Comparison of ENCODE assay signal across 20 mouse cellular contexts in the genomic region with DNA sequence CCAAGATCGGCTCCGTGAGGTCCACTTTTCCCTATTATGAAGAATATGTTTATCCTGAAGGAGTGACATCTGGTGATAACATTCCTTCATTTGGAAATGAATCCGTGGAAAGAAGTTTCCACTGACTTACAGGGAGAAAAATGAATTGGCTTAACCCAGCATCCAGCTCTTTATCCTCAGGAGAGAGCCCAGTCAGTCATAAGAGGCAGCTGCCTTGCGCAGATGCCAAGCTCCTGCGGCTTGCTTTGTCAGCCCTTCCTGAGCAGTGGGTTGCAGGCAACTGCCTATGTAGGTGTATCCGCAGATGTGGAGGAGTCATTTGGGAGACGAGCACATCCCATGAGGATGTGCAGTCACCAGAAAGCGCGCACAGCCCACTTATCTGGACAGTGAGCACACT.
DNase-seq lines count a peak whose midpoint lies in the region; ATAC-seq and TF ChIP-seq lines count a peak whose summit lies in the region.
"Had no signal": no experiment of that assay in that cellular context is flagged by ENCODE, and none has a peak within 500 bp of the region (broad histone marks: within the 10 kb centered on the region; RNA-seq: fewer than 3 reads in every experiment).

No protein-coding gene starts in this region.

- H3K4me1 ChIP-seq in limb, embryonic 14.5 days (ENCODE audit: control insufficient read depth, insufficient read depth, low read length): peaks cover 15% of the 10 kb centered on the region
- no peaks in the 10 kb centered on the region for H3K4me1 ChIP-seq in limb, embryonic 10.5 days
- peaks cover 2% of the 10 kb centered on the region; the same call in 1 of the 2 replicates for H3K4me1 ChIP-seq in heart, embryonic 16.5 days (ENCODE audit: control insufficient read depth, insufficient read depth, low read length)
- H3K4me1 ChIP-seq in midbrain, embryonic 10.5 days: no peaks in the 10 kb centered on the region
- H3K4me1 ChIP-seq: midbrain, embryonic 12.5 days had no signal

- no peak overlapping the region for H3K27ac ChIP-seq in limb, embryonic 14.5 days (replicated peaks; ENCODE audit: low read depth, low read length)
- H3K27ac ChIP-seq in limb, embryonic 10.5 days: no peak overlapping the region
- H3K27ac ChIP-seq in heart, embryonic 16.5 days (ENCODE audit: low read length): peak overlapping the region; percentile 23; the same call in 1 of the 2 replicates
- H3K27ac ChIP-seq in midbrain, embryonic 10.5 days (replicated peaks): no peak overlapping the region
- H3K27ac ChIP-seq: embryonic facial prominence, embryonic 12.5 days; left cerebral cortex, adult 2 months; midbrain, embryonic 12.5 days had no signal

- H3K4me2 ChIP-seq in limb, embryonic 14.5 days (replicated peaks; ENCODE audit: low read depth, low read length, severe bottlenecking): no peak overlapping the region
- no peak overlapping the region for H3K4me2 ChIP-seq in heart, embryonic 16.5 days (ENCODE audit: low read depth, low read length)
- H3K4me2 ChIP-seq: embryonic facial prominence, embryonic 12.5 days; midbrain, embryonic 12.5 days had no signal

- no peaks in the 10 kb centered on the region for H3K27me3 ChIP-seq in limb, embryonic 14.5 days (ENCODE audit: control insufficient read depth, insufficient read depth, low read length)
- H3K27me3 ChIP-seq in limb, embryonic 10.5 days (ENCODE audit: low read depth, poor library complexity, severe bottlenecking): no peaks in the 10 kb centered on the region
- peaks cover 3% of the 10 kb centered on the region; the same call in 1 of the 2 replicates for H3K27me3 ChIP-seq in heart, embryonic 16.5 days (ENCODE audit: control insufficient read depth, insufficient read depth, low read length)
- no peaks in the 10 kb centered on the region for H3K27me3 ChIP-seq in midbrain, embryonic 10.5 days (ENCODE audit: low read depth, poor library complexity, severe bottlenecking)
- H3K27me3 ChIP-seq: embryonic facial prominence, embryonic 12.5 days; midbrain, embryonic 12.5 days had no signal

- H3K4me3 ChIP-seq in limb, embryonic 14.5 days (replicated peaks; ENCODE audit: low read length): no peak overlapping the region
- H3K4me3 ChIP-seq in limb, embryonic 10.5 days: no peak overlapping the region
- no peak overlapping the region for H3K4me3 ChIP-seq in heart, embryonic 16.5 days (ENCODE audit: low read length)
- H3K4me3 ChIP-seq in midbrain, embryonic 10.5 days: no peak overlapping the region
- H3K4me3 ChIP-seq: embryonic facial prominence, embryonic 12.5 days; left cerebral cortex, adult 2 months; midbrain, embryonic 12.5 days; myocyte had no signal

- H3K36me3 ChIP-seq in limb, embryonic 14.5 days (ENCODE audit: control insufficient read depth, insufficient read depth, low read length): no peaks in the 10 kb centered on the region
- H3K36me3 ChIP-seq in limb, embryonic 10.5 days: no peaks in the 10 kb centered on the region
- H3K36me3 ChIP-seq in heart, embryonic 16.5 days (ENCODE audit: control insufficient read depth, insufficient read depth): no peaks in the 10 kb centered on the region
- H3K36me3 ChIP-seq in midbrain, embryonic 10.5 days: no peaks in the 10 kb centered on the region
- H3K36me3 ChIP-seq: embryonic facial prominence, embryonic 12.5 days; G1E; midbrain, embryonic 12.5 days had no signal

- peak; percentile 53; the same call in 1 of the 2 replicates for ATAC-seq in limb, embryonic 14.5 days (ENCODE audit: low FRiP score, low read depth)
- ATAC-seq in heart, embryonic 16.5 days (replicated peaks; ENCODE audit: extremely low read depth, insufficient read depth, low FRiP score): 0 out of 2 replicates have a peak, but pooled peaks have one; percentile 45
- ATAC-seq in monocyte, adult 5-6 weeks (replicated peaks; ENCODE audit: insufficient number of reproducible peaks, low FRiP score, low TSS enrichment, poor library complexity, severe bottlenecking): no peak
- ATAC-seq: inflammation-experienced regulatory T-cells, adult 6 months had no signal

- peak; percentile 57 for DNase-seq in limb, embryonic 14.5 days (ENCODE audit: low spot score)
- no peak for DNase-seq in limb, embryonic 10.5 days (ENCODE audit: low spot score)
- peak; percentile 48 for DNase-seq in gastrocnemius, postnatal 10 days
- no peak for DNase-seq in midbrain, embryonic 10.5 days (ENCODE audit: low spot score)
- DNase-seq in urinary bladder, postnatal 14 days (ENCODE audit: low spot score): no peak
- DNase-seq: adrenal gland, postnatal 25 days; cerebellum, postnatal 10 days; liver; lung, adult 18-20 months; lung, postnatal 4 days; right cerebral cortex, adult 18-20 months; thymus, postnatal 36 days had no signal

- 66% methylated on average over 9 of the region's 9 CpGs for WGBS in limb, embryonic 14.5 days
- WGBS in limb, embryonic 10.5 days: 94% methylated on average over 9 of the region's 9 CpGs
- whole genome bisulfite sequencing in heart, embryonic 16.5 days: 70% methylated on average over 9 of the region's 9 CpGs
- WGBS in midbrain, embryonic 10.5 days: 92% methylated on average over 9 of the region's 9 CpGs

- no peak overlapping the region for H3K9ac ChIP-seq in limb, embryonic 14.5 days (ENCODE audit: low read depth, low read length, severe bottlenecking)
- no peak overlapping the region for H3K9ac ChIP-seq in heart, embryonic 16.5 days (ENCODE audit: low read length)
- H3K9ac ChIP-seq: embryonic facial prominence, embryonic 12.5 days; midbrain, embryonic 12.5 days had no signal

- no peak for TF ChIP-seq POLR2A in limb, embryonic 14.5 days (IDR thresholded peaks at IDR 0.05; ENCODE audit: borderline replicate concordance, extremely low read depth, insufficient read depth, insufficient read length)

- H3K9me3 ChIP-seq in limb, embryonic 14.5 days (ENCODE audit: control insufficient read depth, low read length): no peaks in the 10 kb centered on the region
- no peaks in the 10 kb centered on the region for H3K9me3 ChIP-seq in limb, embryonic 10.5 days (replicated peaks)
- no peaks in the 10 kb centered on the region for H3K9me3 ChIP-seq in heart, embryonic 16.5 days (replicated peaks; ENCODE audit: control insufficient read depth, low read length)
- no peaks in the 10 kb centered on the region for H3K9me3 ChIP-seq in midbrain, embryonic 10.5 days (replicated peaks)
- H3K9me3 ChIP-seq: embryonic facial prominence, embryonic 12.5 days; G1E; midbrain, embryonic 12.5 days had no signal

Comparison
In these comparisons a context has a peak if more than half of its experiments do, and no peak if none do; other contexts are left out.
1. DNase-seq: peak in limb, embryonic 14.5 days (single experiment) and gastrocnemius, postnatal 10 days (single experiment); none in limb, embryonic 10.5 days (single experiment), midbrain, embryonic 10.5 days (single experiment) and urinary bladder, postnatal 14 days (single experiment).